Mouse (Mus musculus) lung, postnatal 0 days (tissue): ENCODE measurements at regions not wholly inside any gene's neighbourhood (a gene's known extent, or its start where the extent isn't known, plus 50 kb on each side); places are given as distances from the start of the nearest gene placed in this dataset.

ENCODE experiments used
- ATAC-seq: fragments of 200-750 bp; cut with Nextera tagmentation; 2 replicates; pipeline ENCODE4 v1.8.0; 2017; ENCODE audit warnings: moderate library complexity
- DNase-seq: peaks from one replicate; pipeline ENCODE4 v3.0.0-alpha.2; 2016; ENCODE audit warnings: low spot score
- H3K27ac ChIP-seq: fragments of 300-500 bp; sonication (generic); 2 replicates; pipeline ENCODE4 v1.5.1; 2014; ENCODE audit warnings: antibody characterized with exemption, mild to moderate bottlenecking, low read length, mixed read lengths
- H3K27me3 ChIP-seq: fragments of 300-500 bp; sonication (generic); replicated peaks from 2 replicates; pipeline ENCODE4 v1.6.1; 2014; ENCODE audit warnings: low read length, mixed read lengths; ENCODE audit not compliant: insufficient read depth
- H3K36me3 ChIP-seq: fragments of 300-500 bp; sonication (generic); 2 replicates; pipeline ENCODE4 v1.6.1; 2014; ENCODE audit warnings: low read length, mixed read lengths; ENCODE audit not compliant: insufficient read depth
- H3K4me1 ChIP-seq: fragments of 300-500 bp; sonication (generic); 2 replicates; pipeline ENCODE4 v1.6.1; 2014; ENCODE audit warnings: antibody characterized with exemption, low read depth, low read length, mixed read lengths; ENCODE audit not compliant: insufficient read depth
- H3K4me2 ChIP-seq: fragments of 300-500 bp; sonication (generic); replicated peaks from 2 replicates; pipeline ENCODE4 v1.6.1; 2014; ENCODE audit warnings: low read depth, mild to moderate bottlenecking, low read length, moderate library complexity, mixed read lengths
- H3K4me3 ChIP-seq: fragments of 300-500 bp; sonication (generic); 2 replicates; pipeline ENCODE4 v1.5.1; 2014; ENCODE audit warnings: low read depth, low read length
- H3K9ac ChIP-seq: fragments of 300-500 bp; sonication (generic); replicated peaks from 2 replicates; pipeline ENCODE4 v1.6.1; 2014; ENCODE audit warnings: low read depth, mild to moderate bottlenecking
- H3K9me3 ChIP-seq: fragments of 300-500 bp; sonication (generic); 2 replicates; pipeline ENCODE4 v1.6.1; 2016; ENCODE audit warnings: low read length, mixed read lengths
- CTCF ChIP-seq: IDR thresholded peaks from 2 replicates; pipeline ENCODE4 v1.5.1; 2016; ENCODE audit warnings: antibody characterized with exemption, mild to moderate bottlenecking
- EP300 ChIP-seq: IDR thresholded peaks from 2 replicates; pipeline ENCODE4 v1.6.1; 2016; ENCODE audit warnings: antibody characterized with exemption, mild to moderate bottlenecking, control low read depth
- WGBS: fragments of 180-500 bp; shearing (Covaris S2); extraction: QIAGEN DNeasy Blood & Tissue Kit; methylation state at CpG from one replicate; pipeline ENCODE4 v1.1.7; 2014; 5-methylcytosine and 5-hydroxymethylcytosine counted together

DNA sequence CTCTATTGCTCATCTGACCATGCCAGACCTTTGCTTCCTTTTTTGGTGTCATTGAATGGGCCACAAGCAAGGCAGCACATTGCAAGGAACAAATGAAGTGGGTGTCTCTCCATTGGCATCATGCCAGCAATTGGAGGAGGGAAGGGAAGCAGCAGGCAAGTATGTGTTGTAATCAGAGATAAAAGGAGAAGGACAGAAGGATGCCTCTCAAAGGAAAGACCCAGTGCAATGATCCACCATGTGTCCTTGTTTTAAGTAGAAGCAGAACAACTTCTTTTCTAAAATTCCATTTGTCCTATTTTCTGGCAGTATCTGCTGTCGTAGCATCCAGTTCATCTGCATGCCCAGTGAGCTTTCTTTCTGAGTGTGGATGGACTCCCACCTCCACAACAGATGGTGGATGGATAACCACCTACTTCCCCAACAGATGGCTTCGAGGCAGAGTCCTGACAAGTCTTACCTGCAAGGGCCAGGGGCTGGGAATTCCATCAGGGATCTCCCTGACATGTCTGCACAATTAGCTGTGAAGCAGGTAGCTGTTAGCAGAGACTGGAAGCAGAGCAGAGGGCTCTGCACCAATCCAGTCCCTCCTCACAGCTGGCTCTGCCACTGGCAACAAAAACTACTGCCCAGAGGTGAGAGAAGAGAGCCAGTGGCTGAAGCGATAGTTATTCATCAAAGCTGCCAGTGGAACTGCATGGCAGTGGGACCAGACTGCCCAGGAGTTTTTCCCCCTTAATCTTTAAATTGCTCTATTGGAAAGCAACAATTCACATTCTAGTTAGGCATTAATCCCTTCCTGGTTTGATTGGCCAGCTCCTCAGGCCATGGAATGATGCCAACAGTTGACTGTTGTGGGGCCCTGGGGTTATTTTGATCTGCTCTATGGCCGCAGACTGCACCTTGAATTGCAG, 113.8 kb downstream of the Enkur start:
- no peaks in the 10 kb centered on the region for H3K36me3 ChIP-seq
- DNase-seq (peak; percentile 12), ATAC-seq (no peak)
- no peak overlapping the region for H3K4me2 ChIP-seq
- no peak overlapping the region for H3K27ac ChIP-seq
- no peak overlapping the region for H3K4me3 ChIP-seq
- H3K9ac ChIP-seq = no peak overlapping the region
- H3K27me3 ChIP-seq = no peaks in the 10 kb centered on the region
- WGBS = 58% methylated on average over 4 of the region's 4 CpGs
- no peaks in the 10 kb centered on the region for H3K4me1 ChIP-seq
- H3K9me3 ChIP-seq = no peaks in the 10 kb centered on the region
- TF ChIP-seq EP300 (no peak), CTCF (no peak)

DNA sequence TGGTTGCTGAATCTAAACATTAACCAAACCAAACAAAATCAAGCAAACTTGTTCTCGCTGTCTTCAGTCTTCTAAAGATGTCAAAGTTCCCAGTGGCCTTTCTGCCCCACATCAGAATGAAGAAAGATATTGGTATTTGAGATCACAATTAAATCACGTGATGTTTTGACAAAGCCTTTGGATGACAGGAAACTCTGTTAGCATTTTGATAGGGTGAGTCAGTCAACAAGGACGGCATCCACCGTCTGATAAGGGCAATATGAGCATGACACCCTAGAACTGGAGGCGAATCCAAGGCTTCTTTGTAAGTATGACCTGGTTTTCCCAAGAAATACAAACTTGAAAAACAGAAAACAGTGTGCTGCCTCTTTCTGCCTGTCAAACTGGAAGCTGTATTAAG, 116.8 kb upstream of the Arhgap21 start:
- no peak for DNase-seq
- Histone ChIP-seq H3K9me3 (no peaks in the 10 kb centered on the region), H3K9ac (no peak overlapping the region), H3K4me2 (no peak overlapping the region), H3K27ac (no peak overlapping the region), H3K36me3 (no peaks in the 10 kb centered on the region), H3K4me1 (no peaks in the 10 kb centered on the region), H3K27me3 (no peaks in the 10 kb centered on the region), H3K4me3 (no peak overlapping the region)
- WGBS = 40% methylated on average over 5 of the region's 5 CpGs
- TF ChIP-seq EP300 = no peak
- TF ChIP-seq CTCF = no peak
- no peak for ATAC-seq

DNA sequence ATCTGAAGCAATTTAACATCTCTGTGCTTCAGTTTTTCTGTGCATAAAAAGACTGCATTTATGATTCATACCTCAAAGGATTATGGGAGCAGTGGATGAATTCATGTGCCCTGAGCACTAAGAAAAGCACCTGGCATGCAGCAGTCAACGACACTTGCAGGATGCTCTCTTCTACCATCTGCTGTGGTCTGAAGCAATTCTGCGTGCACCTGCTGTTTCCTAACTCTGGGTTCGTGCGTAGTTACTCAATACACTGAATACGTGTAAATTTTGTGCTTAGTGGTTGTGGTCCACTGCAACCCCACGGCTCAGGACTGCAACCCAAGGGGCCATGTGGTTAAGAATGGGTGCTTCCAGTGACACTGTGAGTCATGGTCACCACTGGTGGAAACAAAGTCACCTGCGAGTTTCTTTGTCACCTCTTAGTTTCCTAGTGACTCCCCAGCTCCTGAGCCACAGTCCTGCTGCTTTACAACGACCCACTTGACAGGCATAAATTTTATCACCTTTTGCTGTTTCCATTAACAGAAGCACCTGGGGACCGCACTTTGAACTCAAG, 98.7 kb upstream of the Arhgap21 start:
- Histone ChIP-seq H3K36me3 (no peaks in the 10 kb centered on the region), H3K4me2 (no peak overlapping the region), H3K4me3 (no peak overlapping the region), H3K27ac (no peak overlapping the region), H3K27me3 (no peaks in the 10 kb centered on the region), H3K9me3 (no peaks in the 10 kb centered on the region), H3K9ac (no peak overlapping the region), H3K4me1 (no peaks in the 10 kb centered on the region)
- no peak for TF ChIP-seq CTCF
- TF ChIP-seq EP300 = no peak
- 74% methylated on average over 9 of the region's 9 CpGs for WGBS
- ATAC-seq = no peak
- no peak for DNase-seq

DNA sequence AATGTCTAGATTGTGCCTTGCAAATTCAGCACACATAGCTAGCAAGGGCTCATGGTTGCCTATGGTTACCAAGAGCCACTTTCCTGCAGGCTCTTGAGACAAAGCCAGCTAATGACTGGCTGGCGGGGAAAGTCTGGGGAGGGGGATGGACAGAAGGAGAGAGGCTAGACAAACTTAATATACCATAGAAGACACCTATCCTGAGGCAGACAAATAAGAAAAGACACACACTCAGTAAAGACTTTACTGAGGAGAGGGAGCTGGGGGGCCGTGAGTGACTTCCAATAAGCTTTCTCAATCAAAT, 91.6 kb upstream of the Arhgap21 start:
- H3K9me3 ChIP-seq = no peaks in the 10 kb centered on the region
- WGBS = 62% methylated on average over 2 of the region's 2 CpGs
- no peak overlapping the region for H3K9ac ChIP-seq
- ATAC-seq (no peak), DNase-seq (no peak)
- TF ChIP-seq EP300 = no peak
- TF ChIP-seq CTCF = no peak
- no peaks in the 10 kb centered on the region for H3K36me3 ChIP-seq
- H3K4me3 ChIP-seq = no peak overlapping the region
- H3K4me2 ChIP-seq = no peak overlapping the region
- no peak overlapping the region for H3K27ac ChIP-seq
- H3K27me3 ChIP-seq = no peaks in the 10 kb centered on the region
- H3K4me1 ChIP-seq = no peaks in the 10 kb centered on the region

DNA sequence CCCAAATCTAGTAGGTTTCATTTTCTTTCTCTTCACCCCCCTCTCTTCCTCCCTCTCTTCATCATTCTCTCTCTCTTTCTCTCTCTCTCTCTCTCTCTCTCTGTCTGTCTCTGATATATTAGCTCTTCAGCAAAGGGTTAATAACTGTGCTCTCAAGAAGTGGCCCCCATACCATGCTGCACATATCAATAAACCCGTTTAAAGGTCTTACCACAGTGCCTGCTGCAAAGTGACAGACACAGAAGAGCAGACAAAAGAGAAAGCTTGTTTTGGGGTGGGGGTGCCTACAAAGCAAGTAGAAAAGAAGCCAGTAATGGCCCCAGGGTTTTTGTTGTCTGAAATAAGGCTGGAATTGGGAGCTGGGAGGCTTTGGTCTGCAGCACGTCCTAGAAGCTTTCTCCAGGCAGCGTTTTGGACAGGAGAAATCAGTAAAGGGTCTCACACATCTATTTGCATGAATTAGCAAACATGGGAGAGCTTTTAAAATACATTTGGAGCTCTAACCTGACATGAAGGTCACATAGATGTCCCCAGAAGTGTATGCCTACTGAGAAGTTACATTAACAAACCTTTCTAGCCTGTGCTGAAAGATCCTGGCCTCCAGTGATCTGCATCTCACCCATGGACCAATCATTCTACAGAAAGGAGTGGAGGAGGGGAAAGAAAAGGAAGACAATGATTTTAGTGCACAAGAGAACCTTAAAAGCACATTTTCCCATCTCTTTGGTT, 91.1 kb upstream of the Arhgap21 start:
- 45% methylated on average over 3 of the region's 3 CpGs for WGBS
- no peak for TF ChIP-seq CTCF
- TF ChIP-seq EP300 = no peak
- Histone ChIP-seq H3K9me3 (no peaks in the 10 kb centered on the region), H3K4me3 (no peak overlapping the region), H3K4me1 (no peaks in the 10 kb centered on the region), H3K27ac (no peak overlapping the region), H3K9ac (no peak overlapping the region), H3K36me3 (no peaks in the 10 kb centered on the region), H3K27me3 (no peaks in the 10 kb centered on the region), H3K4me2 (no peak overlapping the region)
- no peak for ATAC-seq
- DNase-seq = no peak

DNA sequence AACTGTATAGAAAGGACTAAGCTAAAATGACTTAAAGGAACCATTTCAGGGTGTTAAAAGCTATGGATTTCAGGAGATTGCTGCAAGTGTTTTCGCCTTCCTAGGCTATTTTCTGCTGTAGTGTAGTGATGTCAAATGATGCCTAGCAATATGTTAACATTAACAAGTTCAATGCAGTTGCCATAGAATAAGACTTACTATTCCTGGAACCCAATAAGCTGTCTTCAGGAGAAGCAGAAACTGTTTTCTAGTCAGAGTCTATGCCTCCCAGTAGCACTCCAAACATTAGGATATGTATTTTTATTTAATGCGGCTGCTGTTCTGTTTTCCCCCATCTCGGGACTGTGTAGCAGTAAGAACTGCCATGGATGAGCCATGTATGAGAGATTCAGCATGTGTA, 90.3 kb upstream of the Arhgap21 start:
- Histone ChIP-seq H3K4me1 (no peaks in the 10 kb centered on the region), H3K27ac (no peak overlapping the region), H3K36me3 (no peaks in the 10 kb centered on the region), H3K9ac (no peak overlapping the region), H3K9me3 (no peaks in the 10 kb centered on the region), H3K4me3 (no peak overlapping the region), H3K4me2 (no peak overlapping the region), H3K27me3 (no peaks in the 10 kb centered on the region)
- no peak for ATAC-seq
- TF ChIP-seq CTCF (no peak), EP300 (no peak)
- DNase-seq = no peak
- 91% methylated on average over 3 of the region's 3 CpGs for WGBS
